Mouse (Mus musculus): Measurements from ENCODE around the gene Prdx5.

Gene Prdx5

GRCm38 (mm10) chr19:6919431-6919830, 9.5 kb upstream of the Prdx5 start:
- no peak for DNase-seq (ENCODE audit: low read depth)

- no peak for DNase-seq (ENCODE audit: low read depth)
Observed at GRCm38 (mm10) chr19:6918321-6918720, 8.4 kb upstream of the Prdx5 start.

- no peak for DNase-seq (ENCODE audit: low read depth)
Observed at GRCm38 (mm10) chr19:6916496-6916895, 6.6 kb upstream of the Prdx5 start.

GRCm38 (mm10) chr19:6915276-6915675, 5.4 kb upstream of the Prdx5 start:
- DNase-seq (ENCODE audit: low read depth), result no peak

- DNase-seq (ENCODE audit: low read depth), result no peak
Observed at GRCm38 (mm10) chr19:6914540-6914939, 4.6 kb upstream of the Prdx5 start.

GRCm38 (mm10) chr19:6913991-6914390, 4.1 kb upstream of the Prdx5 start:
- no peak for DNase-seq (ENCODE audit: low read depth)

GRCm38 (mm10) chr19:6913036-6913435, 3.1 kb upstream of the Prdx5 start:
- DNase-seq (ENCODE audit: low read depth), result no peak

GRCm38 (mm10) chr19:6912205-6912970, 2.5 kb upstream of the Prdx5 start:
- no peak for DNase-seq (ENCODE audit: low read depth)

- DNase-seq (ENCODE audit: low read depth), result no peak
Observed at GRCm38 (mm10) chr19:6911101-6912074, 1.5 kb upstream of the Prdx5 start.

- peak; percentile 87 for DNase-seq (ENCODE audit: low read depth)
Observed at GRCm38 (mm10) chr19:6910306-6910705, 400 bp upstream of the Prdx5 start.

GRCm38 (mm10) chr19:6909021-6909420, 885 bp downstream of the Prdx5 start:
- DNase-seq (ENCODE audit: low read depth), result no peak

GRCm38 (mm10) chr19:6907811-6908540, 1.9 kb downstream of the Prdx5 start:
- peak; percentile 83 for DNase-seq (ENCODE audit: low read depth)

- no peak for DNase-seq (ENCODE audit: low read depth)
Observed at GRCm38 (mm10) chr19:6907094-6907493, 2.8 kb downstream of the Prdx5 start.

GRCm38 (mm10) chr19:6906199-6906598, 3.7 kb downstream of the Prdx5 start:
- no peak for DNase-seq (ENCODE audit: low read depth)

- no peak for DNase-seq (ENCODE audit: low read depth)
Observed at GRCm38 (mm10) chr19:6905498-6906159, 4.3 kb downstream of the Prdx5 start.

- no peak for DNase-seq (ENCODE audit: low read depth)
Observed at GRCm38 (mm10) chr19:6904846-6905245, 5.1 kb downstream of the Prdx5 start.

GRCm38 (mm10) chr19:6903031-6903430, 6.9 kb downstream of the Prdx5 start:
- DNase-seq (ENCODE audit: low read depth), result no peak

GRCm38 (mm10) chr19:6899641-6900040, 10.3 kb downstream of the Prdx5 start:
- no peak for DNase-seq (ENCODE audit: low read depth)

GRCm38 (mm10) chr19:6895608-6896305, 14.1 kb downstream of the Prdx5 start:
- DNase-seq (ENCODE audit: low read depth), result peak; percentile 46

GRCm38 (mm10) chr19:6893731-6894451, 16.0 kb downstream of the Prdx5 start:
- DNase-seq (ENCODE audit: low read depth), result no peak
